Mouse (Mus musculus): ENCODE measurements at regions not wholly inside any gene's neighbourhood (a gene's known extent, or its start where the extent isn't known, plus 50 kb on each side); places are given as distances from the start of the nearest gene placed in this dataset.
"Not testable (repeated sequence)": the region's sequence is repeated elsewhere in the genome, so short reads cannot be mapped to it uniquely, and the experiment has no call there.

- WGBS: 72% methylated on average over 1 of the region's 1 CpGs
- ATAC-seq (ENCODE audit: low FRiP score, low read depth): no peak
Observed at GRCm38 (mm10) chr6:109173015-109173414, 344.6 kb downstream of the Edem1 start.

GRCm38 (mm10) chr6:109176876-109177275 is 348.4 kb downstream of the Edem1 start:
- DNase-seq (ENCODE audit: low spot score) (no peak), ATAC-seq (ENCODE audit: low FRiP score, low read depth) (no peak)
- Histone ChIP-seq H3K4me3 (replicated peaks; ENCODE audit: low read length) (no peak overlapping the region), H3K4me1 (ENCODE audit: control insufficient read depth, insufficient read depth, low read length) (no peaks in the 10 kb centered on the region), H3K27me3 (ENCODE audit: control insufficient read depth, insufficient read depth, low read length) (no peaks in the 10 kb centered on the region), H3K36me3 (ENCODE audit: control insufficient read depth, insufficient read depth, low read length) (no peaks in the 10 kb centered on the region), H3K4me2 (replicated peaks; ENCODE audit: low read depth, low read length, severe bottlenecking) (no peak overlapping the region), H3K27ac (replicated peaks; ENCODE audit: low read depth, low read length) (no peak overlapping the region), H3K9ac (ENCODE audit: low read depth, low read length, severe bottlenecking) (no peak overlapping the region), H3K9me3 (ENCODE audit: control insufficient read depth, low read length) (no peaks in the 10 kb centered on the region)
- WGBS: 36% methylated on average over 3 of the region's 3 CpGs
- no peak for TF ChIP-seq POLR2A (IDR thresholded peaks at IDR 0.05; ENCODE audit: borderline replicate concordance, extremely low read depth, insufficient read depth, insufficient read length)

More at GRCm38 (mm10) chr6:109173015-109173414, 344.6 kb downstream of the Edem1 start:
- Histone ChIP-seq H3K4me3 (replicated peaks; ENCODE audit: low read length) (no peak overlapping the region), H3K36me3 (ENCODE audit: control insufficient read depth, insufficient read depth, low read length) (no peaks in the 10 kb centered on the region), H3K4me2 (replicated peaks; ENCODE audit: low read depth, low read length, severe bottlenecking) (no peak overlapping the region), H3K27me3 (ENCODE audit: control insufficient read depth, insufficient read depth, low read length) (no peaks in the 10 kb centered on the region), H3K27ac (replicated peaks; ENCODE audit: low read depth, low read length) (no peak overlapping the region), H3K9ac (ENCODE audit: low read depth, low read length, severe bottlenecking) (no peak overlapping the region), H3K9me3 (ENCODE audit: control insufficient read depth, low read length) (no peaks in the 10 kb centered on the region), H3K4me1 (ENCODE audit: control insufficient read depth, insufficient read depth, low read length) (no peaks in the 10 kb centered on the region)
- DNase-seq (ENCODE audit: low spot score): no peak
- TF ChIP-seq POLR2A (IDR thresholded peaks at IDR 0.05; ENCODE audit: borderline replicate concordance, extremely low read depth, insufficient read depth, insufficient read length): no peak

DNA sequence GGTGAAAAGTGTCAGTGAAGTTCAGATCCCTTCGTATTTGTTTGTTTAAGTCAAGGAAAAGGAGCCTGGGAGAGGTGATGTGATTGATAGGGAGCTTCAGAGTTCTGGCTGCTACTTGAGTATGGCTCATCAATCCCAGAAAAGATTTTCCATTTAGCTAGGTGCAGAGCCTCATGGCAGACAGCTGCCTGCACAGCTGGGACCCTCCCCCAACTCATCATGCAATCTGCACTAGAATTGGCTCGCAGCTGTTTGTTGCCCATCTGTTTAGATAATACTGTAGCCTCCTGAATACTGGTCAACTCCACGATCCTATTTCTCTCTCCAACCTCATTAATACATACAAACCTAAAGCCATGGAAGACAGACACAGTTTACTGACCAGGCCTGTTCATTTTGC is 354.4 kb downstream of the Edem1 start:
- Histone ChIP-seq H3K9me3 (ENCODE audit: control insufficient read depth, low read length) (no peaks in the 10 kb centered on the region), H3K36me3 (ENCODE audit: control insufficient read depth, insufficient read depth, low read length) (no peaks in the 10 kb centered on the region), H3K4me2 (replicated peaks; ENCODE audit: low read depth, low read length, severe bottlenecking) (no peak overlapping the region), H3K9ac (ENCODE audit: low read depth, low read length, severe bottlenecking) (no peak overlapping the region), H3K27me3 (ENCODE audit: control insufficient read depth, insufficient read depth, low read length) (no peaks in the 10 kb centered on the region), H3K4me3 (replicated peaks; ENCODE audit: low read length) (no peak overlapping the region), H3K4me1 (ENCODE audit: control insufficient read depth, insufficient read depth, low read length) (no peaks in the 10 kb centered on the region), H3K27ac (replicated peaks; ENCODE audit: low read depth, low read length) (no peak overlapping the region)
- no peak for TF ChIP-seq POLR2A (IDR thresholded peaks at IDR 0.05; ENCODE audit: borderline replicate concordance, extremely low read depth, insufficient read depth, insufficient read length)
- DNase-seq (ENCODE audit: low spot score): peak; percentile 44
- WGBS: 51% methylated on average over 3 of the region's 3 CpGs
- no peak for ATAC-seq (ENCODE audit: low FRiP score, low read depth)

DNA sequence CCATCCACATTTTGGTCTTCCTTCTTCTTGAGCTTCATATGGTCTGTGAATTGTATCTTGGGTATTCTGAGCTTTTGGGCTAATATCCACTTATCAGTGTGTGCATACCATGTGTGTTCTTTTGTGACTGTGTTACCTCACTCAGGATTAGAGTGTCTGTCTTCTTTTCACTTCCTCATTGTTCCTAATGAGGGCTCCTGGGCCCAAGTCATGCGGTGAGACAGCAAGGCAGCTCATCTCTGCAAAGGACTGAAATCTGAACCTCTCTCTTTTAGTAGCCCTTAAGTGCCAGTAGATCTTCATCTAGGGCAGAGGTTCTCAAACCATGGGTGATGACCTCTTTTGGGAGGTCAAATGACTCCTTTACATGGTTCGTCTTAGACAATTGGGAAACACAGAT is 364.6 kb downstream of the Edem1 start:
- not testable (repeated sequence) for H3K36me3 ChIP-seq (ENCODE audit: control insufficient read depth, insufficient read depth, low read length); ATAC-seq (ENCODE audit: low FRiP score, low read depth); H3K27me3 ChIP-seq (ENCODE audit: control insufficient read depth, insufficient read depth, low read length); H3K27ac ChIP-seq (replicated peaks; ENCODE audit: low read depth, low read length); H3K9me3 ChIP-seq (ENCODE audit: control insufficient read depth, low read length); DNase-seq (ENCODE audit: low spot score); H3K4me2 ChIP-seq (replicated peaks; ENCODE audit: low read depth, low read length, severe bottlenecking); H3K4me3 ChIP-seq (replicated peaks; ENCODE audit: low read length); H3K9ac ChIP-seq (ENCODE audit: low read depth, low read length, severe bottlenecking); H3K4me1 ChIP-seq (ENCODE audit: control insufficient read depth, insufficient read depth, low read length)
- 84% methylated on average over 2 of the region's 2 CpGs for whole genome bisulfite sequencing

- Histone ChIP-seq H3K27ac (replicated peaks; ENCODE audit: low read depth, low read length) (no peak overlapping the region), H3K4me2 (replicated peaks; ENCODE audit: low read depth, low read length, severe bottlenecking) (no peak overlapping the region), H3K27me3 (ENCODE audit: control insufficient read depth, insufficient read depth, low read length) (no peaks in the 10 kb centered on the region), H3K9me3 (ENCODE audit: control insufficient read depth, low read length) (no peaks in the 10 kb centered on the region), H3K9ac (ENCODE audit: low read depth, low read length, severe bottlenecking) (no peak overlapping the region), H3K4me1 (ENCODE audit: control insufficient read depth, insufficient read depth, low read length) (no peaks in the 10 kb centered on the region), H3K36me3 (ENCODE audit: control insufficient read depth, insufficient read depth, low read length) (no peaks in the 10 kb centered on the region), H3K4me3 (replicated peaks; ENCODE audit: low read length) (no peak overlapping the region)
- DNase-seq (ENCODE audit: low spot score): no peak
- ATAC-seq (ENCODE audit: low FRiP score, low read depth): no peak
- no peak for TF ChIP-seq POLR2A (IDR thresholded peaks at IDR 0.05; ENCODE audit: borderline replicate concordance, extremely low read depth, insufficient read depth, insufficient read length)
- whole genome bisulfite sequencing: 82% methylated on average over 3 of the region's 3 CpGs
Observed at GRCm38 (mm10) chr6:109193603-109194002, 365.2 kb downstream of the Edem1 start.

DNA sequence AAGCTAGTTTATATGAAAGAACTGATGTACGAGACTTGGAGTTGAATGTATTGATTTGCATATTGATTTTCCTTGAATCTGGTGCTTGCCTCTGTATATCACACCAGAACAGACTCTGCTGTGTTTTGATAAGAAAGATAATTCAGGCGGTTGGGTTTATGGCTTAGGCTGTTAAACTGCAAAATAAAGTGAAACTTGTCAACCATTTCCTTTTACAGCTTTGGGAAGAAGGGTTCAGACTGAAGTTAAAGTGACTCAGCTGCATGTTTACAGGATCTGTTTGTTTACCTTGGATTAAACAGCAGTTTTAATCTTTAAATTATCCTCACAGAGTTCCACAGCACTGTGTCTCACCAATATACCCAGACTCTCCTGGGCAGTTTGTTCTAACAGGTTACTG is 381.3 kb downstream of the Edem1 start:
- DNase-seq (ENCODE audit: low spot score) (no peak), ATAC-seq (ENCODE audit: low FRiP score, low read depth) (no peak)
- Histone ChIP-seq H3K27me3 (ENCODE audit: control insufficient read depth, insufficient read depth, low read length) (no peaks in the 10 kb centered on the region), H3K27ac (replicated peaks; ENCODE audit: low read depth, low read length) (no peak overlapping the region), H3K36me3 (ENCODE audit: control insufficient read depth, insufficient read depth, low read length) (no peaks in the 10 kb centered on the region), H3K9me3 (ENCODE audit: control insufficient read depth, low read length) (no peaks in the 10 kb centered on the region), H3K4me3 (replicated peaks; ENCODE audit: low read length) (no peak overlapping the region), H3K4me1 (ENCODE audit: control insufficient read depth, insufficient read depth, low read length) (no peaks in the 10 kb centered on the region), H3K9ac (ENCODE audit: low read depth, low read length, severe bottlenecking) (no peak overlapping the region), H3K4me2 (replicated peaks; ENCODE audit: low read depth, low read length, severe bottlenecking) (no peak overlapping the region)
- TF ChIP-seq POLR2A (IDR thresholded peaks at IDR 0.05; ENCODE audit: borderline replicate concordance, extremely low read depth, insufficient read depth, insufficient read length): no peak
- WGBS: 57% methylated on average over 2 of the region's 2 CpGs

All from limb, embryonic 14.5 days (tissue).